Mouse (Mus musculus) natural killer cell, adult 2 months (primary cell): ENCODE data around the gene Gm49416.
"Not testable (repeated sequence)": the region's sequence is repeated elsewhere in the genome, so short reads cannot be mapped to it uniquely, and the experiment has no call there.

Experiments used
- DNase-seq, 2 experiments: peaks; one replicate each; pipeline ENCODE4 v3.0.0; 2022; ENCODE audit warnings: low spot score in 2 of 2

The Gm49416 gene

DNA sequence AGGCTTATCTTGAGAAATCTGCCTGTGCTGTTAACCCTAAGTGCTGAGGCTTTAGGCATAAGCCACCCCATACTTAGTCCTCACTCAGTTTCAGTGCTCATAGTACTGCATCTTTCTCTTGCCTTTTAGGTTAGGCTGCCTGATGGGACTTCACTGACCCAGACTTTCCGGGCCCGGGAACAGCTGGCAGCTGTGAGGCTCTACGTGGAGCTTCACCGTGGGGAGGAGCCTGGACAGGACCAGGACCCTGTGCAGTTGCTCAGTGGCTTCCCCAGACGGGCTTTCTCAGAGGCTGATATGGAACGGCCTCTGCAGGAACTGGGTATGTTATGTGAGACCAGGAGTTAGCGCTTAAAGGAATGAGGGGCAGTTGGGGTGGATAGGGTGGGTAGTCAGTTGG, 13.7 kb upstream of the Gm49416 start:
- no peak for DNase-seq

DNA sequence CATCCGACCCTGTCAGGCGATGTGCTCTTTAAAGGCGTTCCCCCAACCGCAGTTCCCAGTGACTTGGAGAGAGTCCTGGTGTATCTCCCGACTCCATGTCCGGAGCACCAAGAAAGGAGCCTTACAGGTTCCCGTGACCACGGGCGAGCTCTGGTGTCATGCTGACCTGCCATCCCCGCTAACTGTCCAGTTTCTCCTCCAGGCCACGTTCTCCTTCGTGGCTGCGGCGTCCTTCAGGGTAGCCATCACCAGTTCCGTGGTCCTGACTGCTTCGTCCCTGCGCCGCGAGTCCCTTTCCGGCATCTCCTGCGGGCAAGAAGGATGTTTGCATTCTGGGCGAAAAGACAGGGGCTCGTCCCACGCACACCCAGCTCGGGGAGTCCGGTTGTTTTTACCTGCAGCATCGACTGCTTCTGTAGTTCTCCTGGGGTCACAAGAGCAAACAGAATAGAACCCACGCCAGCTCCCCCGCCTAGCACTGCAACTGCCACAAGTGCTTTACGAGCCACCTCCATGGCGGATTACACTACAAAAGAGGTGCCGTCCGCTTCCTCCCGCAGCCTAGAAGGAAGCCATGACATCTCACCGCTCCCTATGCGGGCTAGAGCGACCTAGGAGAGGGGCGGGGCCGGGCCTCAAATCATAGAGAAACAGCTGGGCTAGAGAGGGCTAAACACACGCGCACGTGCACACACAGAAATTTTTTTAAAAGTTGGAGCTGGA, 8.3 kb upstream of the Gm49416 start, which contains the start of gene Uqcc3:
Gene Uqcc3 (minus strand): TSS at position 613 of the 723 bp plus-strand sequence.
- DNase-seq = peak; percentile 88 to 92

DNA sequence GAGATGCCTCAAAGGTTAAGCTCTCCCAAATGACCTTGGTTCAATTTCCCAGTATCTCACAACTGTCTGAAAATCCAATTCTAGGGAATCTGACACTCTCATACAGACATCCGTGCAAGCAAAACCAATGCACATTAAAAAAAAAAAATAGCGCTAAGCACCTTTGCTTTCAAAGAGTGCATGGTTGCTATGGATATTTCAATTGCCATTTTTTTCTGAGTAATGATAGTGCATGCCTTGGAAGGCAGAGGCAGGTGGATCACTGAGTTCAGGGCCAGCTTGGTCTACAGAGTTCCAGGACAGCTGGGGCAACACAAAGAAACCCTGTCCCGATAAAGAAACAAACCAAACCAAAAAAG, 7.7 kb upstream of the Gm49416 start:
- DNase-seq = no peak

DNA sequence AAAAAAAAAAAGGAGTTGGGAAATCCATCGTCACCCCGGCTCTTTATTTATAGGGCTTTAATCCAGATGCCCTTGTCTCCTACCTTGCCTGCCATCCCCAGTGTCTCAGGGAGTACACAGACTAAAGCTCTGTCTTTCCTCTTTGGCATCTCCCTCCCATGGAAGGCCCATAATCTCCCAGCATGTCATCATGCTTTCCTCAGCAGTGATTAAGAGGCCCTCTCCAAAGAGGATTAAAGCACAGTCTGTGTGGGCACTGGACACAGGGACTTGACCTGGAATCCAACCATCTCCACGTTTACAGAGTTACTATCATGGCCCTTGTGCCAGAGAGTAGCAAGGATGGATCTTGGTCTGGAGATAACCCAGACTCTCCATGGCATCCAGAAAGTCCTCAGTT, 5.1 kb upstream of the Gm49416 start, which contains the start of the genes Lbhd1 and Gm49403:
Gene Lbhd1 (plus strand): TSS at position 117 of the 400 bp plus-strand sequence.
Gene Gm49403 (plus strand): TSS at position 315 of the 400 bp plus-strand sequence.
- no peak for DNase-seq

DNA sequence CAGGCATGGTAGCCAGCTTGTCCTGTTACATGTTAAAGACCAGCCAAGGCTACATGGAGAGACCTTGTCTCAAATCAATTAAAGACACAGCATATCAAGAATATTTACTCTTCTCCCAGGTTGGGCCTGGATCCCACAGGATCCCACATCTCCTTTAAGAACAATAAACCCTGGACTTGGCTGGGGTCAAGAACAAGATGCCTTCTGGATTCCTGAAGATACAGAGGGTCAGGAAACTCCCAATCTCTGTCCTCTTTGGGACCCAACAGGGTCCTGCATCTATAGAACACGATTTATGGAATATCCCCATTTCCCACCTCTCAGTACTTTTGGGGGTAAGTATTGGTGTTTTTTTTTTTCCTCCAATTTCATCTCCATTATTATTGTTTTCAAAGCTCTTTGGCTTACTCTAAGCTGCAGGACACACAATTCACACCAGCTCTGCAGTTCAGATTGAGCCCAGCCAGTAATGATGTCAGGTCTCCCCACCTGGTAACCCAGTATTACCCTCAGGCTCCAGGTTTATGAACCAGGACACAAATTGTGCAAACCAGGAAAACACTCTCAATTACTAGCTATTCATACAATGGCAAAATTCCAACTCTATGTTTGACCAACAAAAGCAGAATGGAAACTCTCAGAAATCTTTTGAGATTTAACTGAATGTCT, 1.7 kb upstream of the Gm49416 start:
- no peak for DNase-seq

DNA sequence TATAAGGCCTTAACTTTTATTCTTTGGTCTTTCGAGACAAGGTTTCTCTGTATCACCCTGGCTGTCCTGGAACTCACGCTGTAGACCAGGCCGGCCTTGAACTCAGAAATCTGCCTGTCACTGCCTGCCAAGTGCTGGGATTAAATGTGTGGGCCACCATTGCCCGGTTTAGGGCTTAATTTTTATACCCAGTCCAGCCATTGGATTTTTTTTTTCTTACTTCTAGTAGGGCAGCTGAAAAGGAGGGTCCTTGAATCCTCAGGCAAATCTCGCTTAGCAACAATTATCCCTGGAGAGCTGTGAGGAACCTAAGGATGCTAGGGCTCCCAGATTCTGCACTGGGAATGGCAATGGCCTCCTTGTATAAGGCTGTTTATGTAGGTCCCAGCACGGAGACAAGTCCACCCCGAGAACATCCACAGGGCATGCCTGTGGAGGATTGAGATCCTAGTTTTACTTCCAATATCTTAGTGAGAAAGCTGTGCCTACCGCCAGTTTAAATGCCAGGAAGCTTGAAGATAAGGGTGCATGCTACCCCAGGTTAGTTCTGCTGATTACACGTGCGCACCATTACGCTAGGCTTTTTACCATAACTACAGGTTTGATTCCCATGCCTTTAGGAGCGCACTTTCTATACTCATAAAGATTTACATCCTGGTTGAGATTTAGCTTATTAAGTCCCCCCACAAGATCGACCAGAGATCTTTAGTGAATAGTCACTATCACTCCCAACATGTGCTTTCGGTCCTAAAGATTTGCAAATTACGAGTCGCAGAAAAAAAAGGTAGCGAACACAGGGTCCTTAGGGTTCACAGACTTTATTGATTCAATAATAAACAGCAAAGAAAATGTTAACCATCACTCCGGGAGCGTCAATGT, 902 bp upstream of the Gm49416 start:
- no peak for DNase-seq

DNA sequence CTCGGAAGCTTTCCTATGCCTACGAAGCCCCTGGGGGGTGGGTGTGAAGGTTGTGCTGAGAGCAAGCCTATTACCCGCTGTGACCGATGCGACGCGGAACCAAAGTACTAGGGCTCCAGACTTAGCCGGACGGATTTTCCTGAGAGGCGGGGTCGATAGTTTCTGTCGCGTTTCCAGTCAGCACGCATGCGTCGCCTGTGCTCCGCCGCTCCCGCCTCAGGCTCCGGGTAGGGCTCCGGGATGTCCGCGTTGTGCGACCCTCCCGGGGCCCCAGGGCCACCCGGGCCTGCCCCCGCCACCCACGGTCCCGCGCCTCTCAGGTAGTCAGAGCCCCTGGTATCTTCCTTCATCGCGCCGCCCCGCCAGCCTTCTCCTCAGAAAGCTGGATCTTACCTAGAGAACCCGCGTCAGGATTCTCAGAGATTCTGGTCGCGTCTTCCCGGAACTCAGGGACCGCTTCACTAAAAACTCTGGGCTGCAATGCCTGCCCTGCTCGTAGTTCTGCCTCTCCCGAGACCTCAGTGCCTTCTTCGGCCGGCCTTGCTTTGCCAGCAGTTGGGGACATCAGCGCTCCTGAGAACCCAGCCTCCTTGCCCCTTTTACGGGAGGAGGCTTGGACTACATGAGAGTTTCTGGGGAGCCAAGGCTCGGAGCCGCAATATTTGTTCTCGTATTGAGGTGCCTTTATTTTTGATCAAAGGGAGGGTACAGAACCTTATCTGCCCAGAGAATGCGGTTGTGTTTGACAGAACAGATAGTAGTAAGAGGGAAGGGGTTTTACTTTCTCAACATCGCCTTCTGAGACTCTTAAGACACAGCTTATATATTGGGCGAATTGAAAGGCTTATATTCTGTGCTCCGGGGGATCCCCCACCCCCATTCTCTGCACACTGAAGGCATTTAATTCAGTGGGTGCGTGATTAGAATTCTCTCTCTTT, 4.4 kb downstream of the Gm49416 start, which contains the start of gene Ints5:
Gene Ints5 (plus strand): TSS at position 177 of the 938 bp plus-strand sequence.
- DNase-seq = peak; percentile 75 to 85

DNA sequence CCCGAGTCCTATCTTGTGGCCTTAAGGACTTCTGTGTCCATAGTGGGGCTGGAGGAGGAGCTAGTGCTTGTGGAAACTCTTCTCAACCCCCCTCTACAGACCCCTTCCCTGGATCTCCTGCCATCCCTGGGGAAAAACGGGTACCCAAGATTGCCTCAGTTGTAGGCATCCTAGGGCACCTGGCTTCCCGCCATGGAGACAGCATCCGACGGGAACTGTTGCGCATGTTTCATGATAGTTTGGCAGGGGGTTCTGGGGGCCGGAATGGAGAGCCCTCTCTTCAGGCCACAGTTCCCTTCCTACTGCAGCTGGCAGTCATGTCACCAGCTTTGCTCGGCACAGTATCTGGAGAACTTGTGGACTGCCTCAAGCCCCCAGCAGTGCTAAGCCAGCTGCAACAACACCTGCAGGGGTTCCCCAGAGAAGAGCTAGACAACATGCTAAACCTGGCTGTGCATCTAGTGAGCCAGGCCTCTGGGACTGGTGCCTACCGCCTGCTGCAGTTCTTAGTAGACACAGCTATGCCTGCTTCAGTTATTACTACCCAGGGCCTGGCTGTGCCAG, 6.8 kb downstream of the Gm49416 start:
- no peak for DNase-seq

DNA sequence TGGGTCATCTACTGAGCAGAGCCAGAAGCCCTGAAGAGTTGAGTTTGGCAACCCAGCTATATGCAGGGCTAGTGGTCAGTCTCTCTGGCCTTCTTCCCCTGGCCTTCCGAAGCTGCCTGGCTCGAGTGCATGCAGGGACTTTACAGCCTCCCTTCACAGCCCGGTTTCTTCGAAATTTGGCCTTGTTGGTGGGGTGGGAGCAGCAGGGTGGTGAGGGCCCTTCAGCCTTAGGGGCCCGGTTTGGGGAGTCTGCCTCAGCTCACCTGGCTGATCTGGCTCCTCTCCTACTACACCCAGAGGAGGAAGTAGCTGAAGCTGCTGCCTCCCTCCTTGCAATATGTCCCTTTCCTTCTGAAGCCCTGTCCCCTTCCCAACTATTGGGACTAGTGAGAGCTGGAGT, 7.5 kb downstream of the Gm49416 start:
- DNase-seq = not testable (repeated sequence)

DNA sequence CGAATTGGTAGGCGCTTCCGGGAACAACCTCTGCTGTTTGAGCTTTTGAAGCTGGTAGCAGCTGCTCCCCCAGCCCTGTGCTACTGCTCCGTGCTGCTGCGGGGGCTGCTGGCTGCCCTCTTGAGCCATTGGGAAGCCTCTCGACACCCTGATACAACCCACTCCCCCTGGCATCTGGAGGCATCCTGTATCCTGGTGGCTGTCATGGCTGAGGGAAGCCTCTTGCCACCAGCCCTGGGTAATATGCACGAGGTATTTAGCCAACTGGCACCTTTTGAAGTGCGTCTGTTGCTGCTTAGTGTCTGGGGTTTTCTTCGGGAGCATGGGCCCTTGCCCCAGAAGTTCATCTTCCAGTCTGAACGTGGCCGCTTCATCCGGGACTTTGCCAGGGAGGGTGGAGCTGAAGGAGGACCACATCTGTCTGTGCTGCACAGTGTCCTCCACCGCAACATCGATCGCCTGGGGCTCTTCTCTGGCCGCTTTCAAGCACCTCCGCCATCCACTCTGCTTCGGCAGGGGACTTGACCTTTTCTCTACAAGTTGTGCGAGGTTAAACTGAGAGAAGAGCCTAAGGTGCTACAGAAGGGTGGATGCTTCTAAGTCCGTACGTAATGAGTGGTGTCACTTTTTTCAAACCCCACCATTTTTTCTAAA, 8.6 kb downstream of the Gm49416 start:
- not testable (repeated sequence) for DNase-seq

DNA sequence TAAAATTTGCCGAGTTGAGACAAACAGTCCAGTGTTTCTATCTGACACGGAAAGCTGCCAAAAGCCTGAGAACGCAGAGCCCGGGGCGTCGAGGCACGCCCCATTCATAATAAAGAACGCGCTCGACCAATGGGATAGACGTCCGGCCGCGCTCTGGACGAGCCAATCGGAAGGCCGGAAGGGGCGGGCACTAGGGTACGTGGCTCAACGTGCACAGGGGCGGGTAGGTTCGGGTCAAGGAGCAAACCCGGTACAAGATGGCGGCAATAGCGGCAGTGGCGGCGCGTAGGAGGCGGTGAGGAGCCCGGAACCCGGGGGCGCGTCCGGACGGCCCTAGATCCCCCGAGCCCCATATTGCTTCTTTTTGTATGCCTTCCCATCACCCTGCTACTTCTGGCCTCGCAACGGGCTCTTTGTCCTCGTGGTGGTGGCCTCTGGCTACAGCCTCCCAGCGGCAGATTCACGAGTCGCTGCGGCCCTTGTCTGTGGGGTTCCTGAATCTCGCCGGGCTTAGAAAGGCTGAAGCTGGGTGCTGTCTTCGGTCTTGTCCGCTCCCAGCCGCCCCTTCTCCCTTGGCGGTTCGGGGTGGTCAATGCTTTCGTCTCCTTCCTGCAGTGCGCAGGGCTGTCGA, 9.3 kb downstream of the Gm49416 start, which contains the start of gene Ganab:
Gene Ganab (plus strand): TSS at position 207 of the 631 bp plus-strand sequence.
- DNase-seq = peak; percentile 89 to 92

DNA sequence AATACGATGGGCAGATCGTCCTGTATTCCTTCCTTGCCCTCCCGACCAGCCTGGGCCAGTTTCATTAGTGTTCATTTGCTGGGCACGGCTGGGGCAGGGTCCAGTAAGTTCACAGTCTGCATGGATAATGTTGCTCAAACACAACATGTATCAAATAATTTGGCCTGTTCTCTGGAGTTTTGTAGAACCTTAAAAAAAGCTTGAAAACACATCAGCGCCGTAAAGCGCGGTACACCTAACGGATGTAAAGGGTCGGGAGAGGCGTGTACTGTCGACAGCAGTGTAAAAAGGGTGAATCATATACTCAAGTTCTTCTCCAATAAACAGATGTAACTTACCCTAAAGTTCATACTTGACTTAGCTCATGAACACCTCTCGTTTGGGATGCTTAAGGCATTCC, 9.8 kb downstream of the Gm49416 start:
- DNase-seq = no peak

DNA sequence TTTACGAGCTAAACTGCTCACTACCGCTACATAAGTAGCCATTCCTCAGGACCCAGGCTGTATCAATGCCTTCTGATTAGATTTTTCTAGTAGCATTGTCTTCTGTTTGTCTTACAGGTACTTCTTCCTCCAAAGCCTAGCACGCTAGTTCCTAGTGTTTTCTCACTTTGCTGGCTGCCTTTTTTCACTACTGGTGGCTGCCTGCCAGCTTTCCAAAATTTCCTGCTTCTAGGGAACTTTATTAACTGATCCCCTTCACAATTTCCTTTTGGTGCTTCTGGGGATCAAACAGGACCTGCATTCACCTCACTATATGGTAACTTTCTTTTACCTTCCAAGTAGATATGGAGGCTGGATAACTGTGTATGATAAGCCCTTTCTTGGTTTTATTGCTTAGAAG, 10.4 kb downstream of the Gm49416 start:
- no peak for DNase-seq

DNA sequence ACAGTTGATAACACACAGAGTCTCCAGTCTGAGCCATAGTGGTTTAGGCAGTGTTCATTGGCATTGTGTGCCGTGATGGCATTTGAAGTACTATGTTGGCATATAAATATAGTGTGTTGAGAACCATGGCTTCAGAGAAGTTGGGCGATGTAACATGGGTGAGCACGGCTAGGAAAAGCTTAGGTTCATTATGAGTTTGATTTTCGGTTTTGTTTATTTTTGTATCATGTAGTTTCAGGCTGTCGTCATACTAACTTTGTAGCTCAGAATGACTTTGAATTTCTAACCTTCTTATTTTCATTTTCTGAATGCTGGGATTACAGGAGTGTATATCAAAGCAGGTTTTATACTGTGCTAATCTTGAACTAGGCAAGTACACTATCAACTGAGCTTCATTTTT, 14.7 kb downstream of the Gm49416 start:
- no peak for DNase-seq

DNA sequence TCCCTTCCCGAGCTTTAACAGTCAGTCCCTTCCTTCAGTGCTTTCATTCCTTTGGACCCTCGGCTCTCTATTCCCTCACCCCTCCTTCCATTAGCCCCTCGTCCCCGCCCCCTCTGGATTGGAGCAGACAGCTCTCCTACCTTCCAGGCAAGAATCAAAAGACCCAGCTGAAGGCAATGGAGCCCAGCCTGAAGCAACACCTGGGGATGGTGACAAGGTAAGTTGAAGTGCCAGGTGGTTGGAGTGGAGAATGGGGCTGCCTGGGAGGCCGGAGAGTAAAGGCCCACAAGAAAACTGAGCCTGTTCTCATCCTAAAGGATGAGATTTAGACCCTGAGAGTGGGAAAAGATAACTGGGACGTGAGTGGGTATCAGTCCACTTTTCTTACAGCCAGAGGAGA, 19.8 kb downstream of the Gm49416 start:
- DNase-seq = no peak

DNA sequence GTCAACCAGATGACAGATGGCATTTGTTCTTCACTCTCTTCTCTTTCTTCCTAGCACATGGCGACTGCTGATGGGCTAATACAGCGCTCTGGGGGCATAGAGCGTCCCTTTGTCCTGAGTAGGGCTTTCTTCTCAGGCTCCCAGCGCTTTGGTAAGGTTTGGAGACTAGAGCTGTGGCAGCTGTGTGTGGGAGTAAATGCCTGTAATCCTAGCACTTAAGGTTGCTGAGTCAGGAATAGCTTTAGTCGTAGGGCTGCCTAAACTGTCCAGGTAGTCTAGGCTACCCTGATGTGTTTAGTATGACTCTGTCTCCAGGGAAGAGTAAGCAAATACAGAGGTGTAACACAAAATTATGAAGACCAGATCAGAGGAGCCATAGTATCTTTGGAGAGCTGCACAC, 23.1 kb downstream of the Gm49416 start:
- no peak for DNase-seq

DNA sequence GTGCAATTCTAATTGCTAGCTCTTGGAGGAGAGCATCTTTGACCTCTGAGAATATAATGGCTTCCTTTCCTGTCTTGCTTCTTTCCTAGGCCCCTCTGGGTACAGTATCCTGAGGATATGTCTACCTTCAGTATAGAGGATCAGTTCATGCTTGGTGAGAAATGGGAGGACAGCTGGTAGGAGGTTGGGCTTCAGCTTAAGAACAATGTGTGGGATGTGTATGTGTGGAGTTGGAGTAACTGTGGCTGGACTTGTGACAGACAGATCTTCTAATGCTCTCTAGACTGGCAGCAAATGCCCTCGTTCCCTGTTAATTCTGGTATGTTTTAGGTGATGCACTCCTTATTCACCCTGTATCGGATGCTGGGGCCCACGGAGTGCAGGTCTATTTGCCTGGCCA, 25.5 kb downstream of the Gm49416 start:
- DNase-seq = no peak

DNA sequence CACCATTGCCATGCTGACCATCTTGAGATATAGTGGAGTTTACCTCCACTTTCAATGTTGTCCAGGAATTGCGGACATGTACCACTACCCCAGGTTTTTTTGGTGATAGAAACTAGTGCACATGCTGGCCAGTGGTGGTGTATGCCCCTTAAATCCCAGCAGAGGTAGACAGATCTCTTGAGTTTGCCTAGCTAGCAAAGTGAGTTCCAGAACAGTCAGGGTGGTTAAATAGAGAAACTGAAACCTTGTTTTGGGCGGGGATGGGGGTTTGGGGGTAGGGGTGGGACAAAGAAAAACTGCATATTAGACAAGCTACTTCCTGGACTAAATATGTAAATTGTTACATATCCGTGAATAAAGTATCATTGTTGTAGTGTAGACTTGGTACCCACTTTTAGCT, 30.3 kb downstream of the Gm49416 start:
- no peak for DNase-seq

DNA sequence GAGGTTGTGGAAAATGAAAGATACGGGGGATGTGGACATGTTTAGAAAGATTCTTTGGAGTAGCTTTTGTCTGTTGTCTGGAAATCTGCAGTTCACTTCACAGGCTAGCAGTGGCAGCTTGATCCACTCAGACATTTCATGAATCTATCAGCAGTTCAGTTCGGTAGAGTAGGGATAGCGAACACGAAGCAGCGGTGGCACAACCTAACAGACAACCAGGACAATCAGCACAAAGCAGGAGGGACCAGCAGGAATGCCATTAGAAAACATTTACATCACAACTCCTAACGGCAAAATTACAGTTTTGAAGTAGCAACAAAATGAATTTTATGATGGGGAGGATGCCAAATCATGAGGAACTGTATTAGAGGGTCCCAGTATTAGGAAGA, 31.0 kb downstream of the Gm49416 start:
- no peak for DNase-seq
